Mouse (Mus musculus) adrenal gland, adult 2 months (tissue): ENCODE measurements around the gene Entpd1. TPM values are rescaled to one million over a fixed set of nuclear protein-coding genes. Genes with fewer than 3 reads are reported as not detected.

Source experiments
- DNase-seq: peaks from one replicate; pipeline ENCODE4 v3.0.0; 2021
- polyA plus RNA-seq: library from polyadenylated mRNA; depleted of rRNA; stranded (reverse); fragments of >200 nt; gene quantifications from 2 replicates; pipeline ENCODE4 v1.2.3, GENCODE M21; 2012
- total RNA-seq, 2 experiments: library from RNA; stranded (reverse); gene quantifications; 2 replicates each; pipeline ENCODE4 v1.2.3; 2021

The Entpd1 gene
- total and polyA plus RNA-seq, 3 experiments = 5.5 to 36.3 (median 30.2) TPM

GRCm38 (mm10) chr19:40628950-40629349 is 16.8 kb downstream of the Entpd1 start:
- DNase-seq = no peak

- DNase-seq = peak; percentile 33
Measured at GRCm38 (mm10) chr19:40630096-40630495, 17.9 kb downstream of the Entpd1 start.

DNA sequence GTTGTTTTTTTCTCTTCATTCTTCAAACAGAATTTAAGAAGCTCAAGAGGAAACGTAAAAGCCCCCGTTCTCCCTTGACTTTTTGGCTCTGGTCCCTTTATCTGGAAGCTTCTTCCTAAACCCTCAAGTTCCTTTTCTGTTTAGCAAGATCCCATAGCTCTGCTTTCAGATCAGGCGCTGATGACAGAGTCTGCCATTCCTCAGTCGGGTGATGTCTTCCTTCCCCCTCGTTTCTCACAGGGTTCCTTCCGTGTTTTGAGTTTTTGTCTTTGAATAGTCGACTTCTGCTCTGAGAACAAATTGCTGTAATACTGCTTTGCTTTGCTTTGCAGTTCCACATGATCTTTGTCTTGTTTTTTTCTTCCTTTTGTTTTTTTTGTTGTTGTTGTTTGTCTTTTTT is 18.4 kb downstream of the Entpd1 start:
- DNase-seq = no peak

DNA sequence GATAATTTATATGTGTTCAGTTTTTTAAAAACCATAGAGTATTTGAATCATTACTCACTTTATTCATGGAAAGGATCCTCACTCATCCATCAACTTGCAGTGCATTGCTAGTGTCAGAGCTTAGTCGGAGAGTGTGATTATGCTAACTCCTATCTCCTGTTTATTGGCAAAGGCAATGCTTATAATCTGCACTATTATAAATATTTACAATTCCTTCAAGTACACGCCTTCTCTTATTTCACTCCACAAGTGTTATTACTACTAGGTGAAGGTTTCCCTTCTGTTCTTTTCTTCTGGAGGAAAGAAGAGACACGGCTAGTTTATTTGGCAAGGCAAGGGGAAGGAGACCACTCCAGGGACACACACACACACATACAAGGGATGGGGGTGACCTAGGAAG is 20.0 kb downstream of the Entpd1 start:
- DNase-seq = no peak

- DNase-seq = no peak
Measured at GRCm38 (mm10) chr19:40632668-40633067, 20.5 kb downstream of the Entpd1 start.

GRCm38 (mm10) chr19:40633144-40633543 is 21.0 kb downstream of the Entpd1 start:
- DNase-seq = no peak

GRCm38 (mm10) chr19:40637091-40637490 is 24.9 kb downstream of the Entpd1 start:
- peak; percentile 50 for DNase-seq

- DNase-seq = no peak
Measured at GRCm38 (mm10) chr19:40637601-40638000, 25.4 kb downstream of the Entpd1 start.

DNA sequence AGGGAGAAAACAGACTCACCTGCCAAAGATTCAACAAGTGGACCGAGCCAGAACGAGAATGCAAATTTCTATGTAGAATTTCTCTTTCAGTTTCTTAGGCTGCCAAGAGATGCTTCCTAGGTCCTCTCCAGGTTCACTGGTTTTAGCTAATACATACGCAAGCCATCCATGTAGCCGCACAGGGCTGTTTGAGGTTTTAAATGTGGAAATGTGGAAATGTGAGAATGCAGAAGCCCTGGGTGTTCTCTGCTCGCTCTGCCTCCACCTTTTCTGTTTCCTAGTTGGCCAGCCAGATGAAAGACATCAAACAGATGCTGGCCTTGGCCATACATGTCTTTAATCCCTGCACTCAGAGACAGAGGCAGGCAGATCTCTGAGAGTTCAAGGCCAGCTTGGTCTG is 26.4 kb downstream of the Entpd1 start:
- no peak for DNase-seq

GRCm38 (mm10) chr19:40639729-40640304 is 27.7 kb downstream of the Entpd1 start:
- no peak for DNase-seq

DNA sequence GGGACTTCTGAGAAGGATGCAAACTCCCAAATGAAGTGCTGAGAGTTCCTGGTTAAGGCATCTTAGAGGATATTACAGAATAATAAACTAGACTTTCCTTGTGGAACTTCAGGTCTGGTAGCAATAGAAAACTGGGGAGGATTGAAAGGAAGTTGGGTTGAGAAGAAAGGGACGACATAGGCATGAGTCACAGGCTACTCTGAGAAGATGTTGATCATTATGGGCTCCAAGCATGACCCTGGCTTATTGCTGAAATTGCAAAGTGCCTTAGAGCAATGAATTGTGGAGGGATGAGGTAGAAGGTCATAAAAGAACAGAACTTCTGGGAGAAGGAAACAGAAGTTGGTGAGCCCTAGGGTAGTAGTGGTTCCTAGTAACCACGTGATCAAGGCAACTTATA is 28.6 kb downstream of the Entpd1 start:
- no peak for DNase-seq

DNA sequence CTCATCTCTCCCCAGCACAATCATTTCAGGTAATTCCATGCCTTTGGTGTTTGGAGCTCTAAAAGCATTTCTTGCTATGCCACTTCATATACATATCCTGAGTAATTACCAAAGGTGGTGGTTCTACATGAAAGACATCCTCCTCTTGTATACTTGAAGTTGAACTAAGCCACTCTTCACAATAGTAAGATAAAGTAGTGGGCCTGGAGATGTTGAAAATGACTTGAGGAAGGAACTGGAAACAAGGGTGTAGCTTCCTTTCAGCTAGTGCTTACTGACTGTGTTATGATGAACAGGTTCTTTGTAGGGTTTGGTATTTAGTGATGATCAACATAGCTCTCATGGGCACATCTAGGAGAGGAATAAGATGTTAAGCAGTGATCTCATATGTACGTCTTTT is 31.7 kb downstream of the Entpd1 start:
- no peak for DNase-seq

GRCm38 (mm10) chr19:40646379-40646778 is 34.2 kb downstream of the Entpd1 start:
- DNase-seq = no peak

DNA sequence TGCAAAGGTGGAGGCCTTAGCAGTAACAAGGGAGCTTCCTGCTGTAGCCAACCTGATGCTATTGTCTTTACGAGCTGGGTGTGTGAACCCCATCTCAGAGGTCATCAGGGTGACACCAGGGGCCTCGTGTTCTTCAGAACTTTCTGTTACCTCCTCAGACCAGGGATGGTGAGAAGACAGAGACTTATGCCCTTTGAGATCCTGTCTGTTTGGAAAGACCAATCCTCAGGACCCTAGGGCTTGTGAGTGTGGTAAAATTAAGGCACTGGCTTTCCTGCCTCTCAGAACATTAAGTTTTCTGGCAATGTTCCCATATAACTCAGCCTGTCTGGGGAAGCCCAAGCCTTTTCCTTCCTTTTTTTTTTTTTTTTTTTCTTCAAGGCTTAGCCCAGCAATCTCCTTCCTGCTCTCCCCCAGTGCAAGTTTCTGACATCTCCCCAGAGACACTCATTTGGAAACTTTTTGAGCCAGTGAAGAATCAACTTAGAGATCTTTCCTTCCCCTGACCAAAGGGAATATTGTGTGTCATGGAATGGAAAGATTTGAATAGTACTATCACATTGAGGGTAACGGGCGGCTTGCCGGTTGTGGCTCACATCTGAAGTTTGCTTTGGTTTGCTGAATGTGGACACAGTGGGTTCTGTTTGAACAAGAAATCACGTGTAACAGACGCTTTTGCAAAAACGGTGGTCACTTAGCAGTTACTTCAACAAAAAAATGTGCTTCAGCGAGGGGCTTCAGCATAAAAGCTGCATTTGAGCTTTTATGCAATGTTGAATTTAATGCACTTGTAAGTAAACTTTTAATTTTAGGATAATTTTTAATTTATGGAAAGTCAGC is 35.4 kb downstream of the Entpd1 start:
- peak; percentile 28 for DNase-seq

GRCm38 (mm10) chr19:40650090-40650489 is 37.9 kb downstream of the Entpd1 start:
- DNase-seq = no peak

GRCm38 (mm10) chr19:40656207-40656606 is 44.0 kb downstream of the Entpd1 start:
- DNase-seq = no peak

DNA sequence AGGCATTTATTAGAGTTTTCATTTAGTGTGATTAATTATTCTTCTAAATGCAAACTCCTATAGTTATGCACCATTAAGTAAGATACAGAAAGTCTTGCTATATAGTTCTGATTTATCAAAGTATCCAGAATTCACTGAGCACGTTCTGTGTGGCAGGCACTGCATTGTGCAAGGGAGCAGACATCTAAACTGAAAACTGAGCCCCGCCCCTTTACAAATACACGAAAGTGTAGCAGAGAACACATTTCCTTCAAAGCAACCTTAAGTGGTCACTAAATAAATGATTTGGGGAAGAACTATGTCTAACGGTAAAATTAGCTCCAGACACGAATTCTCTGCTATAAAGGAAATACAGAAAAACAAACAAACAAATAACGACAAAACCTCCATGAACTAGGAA is 46.1 kb downstream of the Entpd1 start:
- no peak for DNase-seq

DNA sequence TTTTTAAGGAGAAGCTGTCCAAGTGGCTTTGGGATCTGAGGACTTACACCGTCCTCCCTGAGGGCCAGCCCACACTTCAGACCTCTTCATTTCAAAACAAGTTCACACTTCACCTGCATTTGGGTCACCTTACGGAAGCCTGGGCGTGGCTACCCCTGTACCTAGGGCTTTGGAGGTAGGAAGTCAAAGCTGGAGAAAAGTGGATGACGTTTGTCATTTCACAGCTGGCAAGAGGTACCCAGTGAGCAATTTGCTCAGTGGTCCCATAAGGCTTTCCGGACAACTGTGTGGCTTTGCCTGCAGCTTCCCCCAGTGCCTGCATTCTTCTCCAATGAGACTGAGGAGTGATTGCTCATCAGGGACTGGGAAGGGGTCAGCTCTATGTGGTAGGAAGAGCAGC is 46.8 kb downstream of the Entpd1 start:
- no peak for DNase-seq

- DNase-seq = peak; percentile 33
Measured at GRCm38 (mm10) chr19:40659651-40660478, 47.7 kb downstream of the Entpd1 start.

GRCm38 (mm10) chr19:40660510-40660909 is 48.3 kb downstream of the Entpd1 start:
- no peak for DNase-seq

DNA sequence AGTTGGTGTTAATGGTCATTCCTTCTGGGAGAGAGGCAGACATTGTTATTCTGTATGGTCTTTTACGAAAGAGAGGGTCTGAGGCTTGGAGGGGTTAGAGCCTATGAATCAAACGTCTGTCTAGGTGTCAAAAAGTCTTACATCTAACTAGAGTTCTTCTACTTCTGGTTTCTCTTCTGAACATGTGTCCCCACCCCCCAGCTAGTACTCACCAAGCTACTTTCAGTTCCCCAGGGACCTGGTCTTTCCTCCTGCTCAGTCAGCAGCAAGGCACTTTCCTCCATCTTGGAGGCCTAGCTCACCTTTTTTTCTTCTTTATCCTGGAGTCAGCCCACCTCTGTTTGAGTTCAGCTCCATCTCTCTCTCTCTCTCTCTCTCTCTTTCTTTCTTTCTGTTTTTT is 48.9 kb downstream of the Entpd1 start:
- peak; percentile 31 for DNase-seq

DNA sequence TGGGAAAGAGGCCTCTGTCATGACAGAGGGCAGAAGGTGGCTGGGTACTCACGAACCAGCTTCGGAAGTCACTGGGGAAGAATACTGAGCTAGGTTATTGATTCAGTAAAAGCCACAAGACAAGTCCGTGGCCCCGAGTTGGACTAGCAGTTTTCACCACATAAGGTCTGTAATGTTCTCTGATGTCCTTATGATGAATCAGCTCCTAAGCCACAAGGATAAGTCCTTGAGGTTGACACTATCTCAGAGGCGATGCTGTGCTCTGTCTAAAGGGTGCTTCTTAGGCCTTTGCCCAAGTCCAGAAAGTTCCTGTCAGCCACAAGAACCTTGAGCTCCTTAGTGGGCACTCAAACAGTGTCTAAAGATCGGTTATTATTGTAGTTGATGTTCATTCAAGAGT is 49.7 kb downstream of the Entpd1 start:
- peak; percentile 38 for DNase-seq

DNA sequence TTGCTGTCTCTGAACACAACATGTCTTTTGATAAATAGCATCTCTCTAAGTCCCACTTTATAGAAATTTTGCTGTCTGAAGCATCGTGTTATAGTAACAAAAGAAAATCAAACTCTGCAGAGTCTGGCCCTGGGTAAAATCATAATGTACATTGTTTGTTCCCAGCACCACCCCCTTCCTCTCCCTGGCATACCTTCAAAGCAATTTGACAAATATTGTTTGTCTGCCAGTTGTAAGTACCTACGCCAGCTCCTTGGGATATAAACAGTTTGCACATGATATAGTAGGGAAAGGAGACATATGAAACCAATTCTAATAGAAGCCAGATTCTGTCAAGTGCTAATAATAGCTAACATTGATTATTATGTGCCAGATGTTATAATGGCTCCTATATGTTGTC is 50.6 kb downstream of the Entpd1 start:
- DNase-seq = no peak
